Comparison of ENCODE assay signal across 32 mouse cellular contexts in the genomic region with DNA sequence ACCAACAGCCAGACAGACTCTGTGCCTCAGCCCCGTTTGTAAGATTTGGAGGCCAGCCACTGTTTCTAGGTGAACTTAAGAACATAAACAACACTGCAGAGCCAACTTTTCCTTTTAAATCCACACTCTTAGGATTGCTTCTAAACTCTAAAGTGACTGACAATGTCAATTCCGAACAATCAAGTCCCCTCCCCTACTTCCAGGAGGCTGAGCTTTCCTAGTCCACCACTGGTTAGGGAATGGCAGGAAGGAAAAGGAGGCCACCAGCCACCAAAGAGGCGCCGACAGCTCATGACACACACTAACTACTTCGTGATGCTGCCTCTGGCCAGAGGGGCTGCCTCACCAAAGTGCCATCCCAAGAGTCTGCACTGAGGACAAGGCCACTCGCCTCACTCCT. TPM values are rescaled to one million over a fixed set of nuclear protein-coding genes. Genes with fewer than 3 reads are reported as not detected.
DNase-seq lines count a peak whose midpoint lies in the region; ATAC-seq and TF ChIP-seq lines count a peak whose summit lies in the region.
"Had no signal": no experiment of that assay in that cellular context is flagged by ENCODE, and none has a peak within 500 bp of the region (broad histone marks: within the 10 kb centered on the region; RNA-seq: fewer than 3 reads in every experiment).

No protein-coding gene starts in this region.

- H3K4me2 ChIP-seq in hindbrain, postnatal 0 days (ENCODE audit: low read depth, low read length) = no peak overlapping the region
- no peak overlapping the region for H3K4me2 ChIP-seq in hindbrain, embryonic 16.5 days (ENCODE audit: low read length)
- H3K4me2 ChIP-seq in lung, postnatal 0 days (replicated peaks; ENCODE audit: low read depth, low read length) = no peak overlapping the region; the same call in 1 of the 2 replicates
- H3K4me2 ChIP-seq: embryonic facial prominence, embryonic 15.5 days; forebrain, embryonic 12.5 days; neural tube, embryonic 12.5 days had no signal

- H3K27me3 ChIP-seq in heart, embryonic 10.5 days (ENCODE audit: insufficient read depth, poor library complexity, severe bottlenecking) = no peaks in the 10 kb centered on the region
- H3K27me3 ChIP-seq in hindbrain, postnatal 0 days (ENCODE audit: insufficient read depth, low read length) = no peaks in the 10 kb centered on the region
- H3K27me3 ChIP-seq in hindbrain, embryonic 16.5 days (replicated peaks; ENCODE audit: control insufficient read depth, insufficient read depth, low read length) = no peaks in the 10 kb centered on the region
- no peaks in the 10 kb centered on the region for H3K27me3 ChIP-seq in lung, postnatal 0 days (replicated peaks; ENCODE audit: insufficient read depth, low read length)
- H3K27me3 ChIP-seq: embryonic facial prominence, embryonic 15.5 days; forebrain, embryonic 12.5 days; neural tube, embryonic 12.5 days had no signal

- no peak overlapping the region for H3K9ac ChIP-seq in hindbrain, postnatal 0 days (replicated peaks; ENCODE audit: low read length)
- no peak overlapping the region for H3K9ac ChIP-seq in hindbrain, embryonic 16.5 days (ENCODE audit: low read depth, low read length)
- H3K9ac ChIP-seq in lung, postnatal 0 days (replicated peaks; ENCODE audit: low read depth) = no peak overlapping the region
- H3K9ac ChIP-seq: embryonic facial prominence, embryonic 15.5 days; forebrain, embryonic 12.5 days; forebrain, postnatal 0 days; liver, embryonic 14.5 days; neural tube, embryonic 12.5 days had no signal

- ATAC-seq in hindbrain, postnatal 0 days = no peak
- ATAC-seq in hindbrain, embryonic 16.5 days = no peak
- peak; percentile 12 for ATAC-seq in lung, postnatal 0 days
- ATAC-seq: activated CD4-positive, CD25-positive, alpha-beta regulatory T cell, adult 4 months; forebrain, postnatal 0 days had no signal

- 52% methylated on average over 6 of the region's 6 CpGs for WGBS in heart, embryonic 10.5 days
- 82% methylated on average over 6 of the region's 6 CpGs for WGBS in hindbrain, postnatal 0 days
- WGBS in hindbrain, embryonic 16.5 days = 82% methylated on average over 6 of the region's 6 CpGs
- 62% methylated on average over 6 of the region's 6 CpGs for WGBS in lung, postnatal 0 days

- TF ChIP-seq EP300 in lung, postnatal 0 days (IDR thresholded peaks at IDR 0.05) = no peak

- no peak for TF ChIP-seq CTCF in hindbrain, postnatal 0 days (IDR thresholded peaks at IDR 0.05; ENCODE audit: low read depth)
- TF ChIP-seq CTCF in lung, postnatal 0 days (IDR thresholded peaks at IDR 0.05) = no peak

- peak; percentile 57 for DNase-seq in heart, embryonic 10.5 days (ENCODE audit: low spot score)
- DNase-seq in heart, adult 8-10 months (ENCODE audit: low spot score) = no peak
- DNase-seq in hindbrain, postnatal 0 days (ENCODE audit: low spot score) = no peak
- DNase-seq in lung, postnatal 0 days (ENCODE audit: low spot score) = peak; percentile 38
- no peak for DNase-seq in lung, postnatal 14 days
- no peak for DNase-seq in embryo, embryonic 10 days (ENCODE audit: low spot score)
- DNase-seq: adrenal gland, adult 2 months; adrenal gland, postnatal 36 days; B cell, adult 2 months; cerebellum, adult 2 months; cerebellum, postnatal 14 days; forebrain, postnatal 0 days; gastrocnemius, postnatal 14 days; kidney, adult 11 months; kidney, postnatal 25 days; liver; lung, adult 2 months; thymus, postnatal 14 days had no signal

- no peak overlapping the region for H3K27ac ChIP-seq in heart, embryonic 10.5 days
- 0 out of 2 replicates have a peak overlapping the region, but pooled peaks have one; percentile 55 for H3K27ac ChIP-seq in hindbrain, postnatal 0 days
- H3K27ac ChIP-seq in hindbrain, embryonic 16.5 days (ENCODE audit: low read depth, low read length) = no peak overlapping the region
- H3K27ac ChIP-seq in lung, postnatal 0 days (ENCODE audit: low read length) = peak overlapping the region; percentile 38; the same call in 1 of the 2 replicates
- peak overlapping the region; percentile 86 for H3K27ac ChIP-seq in brown adipose tissue, adult 24 weeks (replicated peaks; ENCODE audit: low read depth, low read length)
- H3K27ac ChIP-seq: embryonic facial prominence, embryonic 10.5 days; embryonic facial prominence, embryonic 15.5 days; forebrain, embryonic 12.5 days; liver, embryonic 14.5 days; midbrain, embryonic 10.5 days; neural tube, embryonic 12.5 days had no signal

- peaks cover 37% of the 10 kb centered on the region for H3K36me3 ChIP-seq in heart, embryonic 10.5 days
- H3K36me3 ChIP-seq in hindbrain, postnatal 0 days (ENCODE audit: insufficient read depth, low read length) = peaks cover 21% of the 10 kb centered on the region
- H3K36me3 ChIP-seq in hindbrain, embryonic 16.5 days (ENCODE audit: control insufficient read depth, insufficient read depth, low read length) = peaks cover 8% of the 10 kb centered on the region; the same call in 1 of the 2 replicates
- H3K36me3 ChIP-seq in lung, postnatal 0 days (ENCODE audit: insufficient read depth, low read length) = peaks cover 23% of the 10 kb centered on the region; the same call in 1 of the 2 replicates

- no peak overlapping the region for H3K4me3 ChIP-seq in heart, embryonic 10.5 days
- H3K4me3 ChIP-seq in hindbrain, postnatal 0 days (ENCODE audit: low read length) = no peak overlapping the region
- H3K4me3 ChIP-seq in hindbrain, embryonic 16.5 days (ENCODE audit: low read length) = no peak overlapping the region
- H3K4me3 ChIP-seq in lung, postnatal 0 days (ENCODE audit: low read depth, low read length) = no peak overlapping the region
- H3K4me3 ChIP-seq in brown adipose tissue, adult 24 weeks (ENCODE audit: insufficient read depth, low read depth, low read length) = no peak overlapping the region
- H3K4me3 ChIP-seq: embryonic facial prominence, embryonic 10.5 days; embryonic facial prominence, embryonic 15.5 days; forebrain, embryonic 12.5 days; midbrain, embryonic 10.5 days; myocyte; neural tube, embryonic 12.5 days had no signal

- H3K9me3 ChIP-seq in heart, embryonic 10.5 days = no peaks in the 10 kb centered on the region
- H3K9me3 ChIP-seq in hindbrain, postnatal 0 days (ENCODE audit: low read length) = no peaks in the 10 kb centered on the region
- H3K9me3 ChIP-seq in hindbrain, embryonic 16.5 days (ENCODE audit: control insufficient read depth, low read length) = no peaks in the 10 kb centered on the region
- H3K9me3 ChIP-seq in lung, postnatal 0 days (ENCODE audit: low read length) = no peaks in the 10 kb centered on the region
- H3K9me3 ChIP-seq: embryonic facial prominence, embryonic 10.5 days; embryonic facial prominence, embryonic 15.5 days; forebrain, embryonic 12.5 days; midbrain, embryonic 10.5 days; neural tube, embryonic 12.5 days had no signal

- H3K4me1 ChIP-seq in heart, embryonic 10.5 days = peaks cover 57% of the 10 kb centered on the region
- peaks cover 15% of the 10 kb centered on the region; the same call in 1 of the 2 replicates for H3K4me1 ChIP-seq in hindbrain, postnatal 0 days (ENCODE audit: insufficient read depth, low read length)
- peaks cover 21% of the 10 kb centered on the region for H3K4me1 ChIP-seq in hindbrain, embryonic 16.5 days (ENCODE audit: control insufficient read depth, insufficient read depth, low read depth, low read length)
- peaks cover 18% of the 10 kb centered on the region for H3K4me1 ChIP-seq in lung, postnatal 0 days (ENCODE audit: insufficient read depth, low read depth, low read length)
- H3K4me1 ChIP-seq in brown adipose tissue, adult 24 weeks (ENCODE audit: control insufficient read depth, insufficient read depth, insufficient read length, low read length) = peaks cover 64% of the 10 kb centered on the region

RNA-seq across cellular contexts. Expression of a gene that starts 10.5 kb away (rescaled TPM):
- polyA plus RNA-seq in heart, embryonic 10.5 days (2016; fragmentation: Nextera tagmentation; extraction: Ambion mirVana) = 29.4 and 31.2 TPM in 2 replicates
- total RNA-seq in heart, adult 8-10 months (2022) = 10 to 100 TPM; 34.9 to 37.7 (median 36.6) TPM
- total RNA-seq in hindbrain, postnatal 0 days (2014; rRNA removed) = 57.5 and 58.0 TPM in 2 replicates
- polyA plus RNA-seq in hindbrain, postnatal 0 days (2015; fragmentation: Nextera tagmentation; extraction: Ambion mirVana) = 18.0 and 18.2 TPM in 2 replicates
- 18.7 and 21.6 TPM in 2 replicates for polyA plus RNA-seq in hindbrain, embryonic 16.5 days (2015; fragmentation: Nextera tagmentation; extraction: Ambion mirVana)
- polyA plus RNA-seq in lung, postnatal 0 days (2015; fragmentation: Nextera tagmentation; extraction: Ambion mirVana) = 27.9 and 31.0 TPM in 2 replicates
- polyA plus RNA-seq in brown adipose tissue, adult 24 weeks (2012; ENCODE audit: insufficient read depth, insufficient read length, missing spikeins) = 18.4 and 27.2 TPM in 2 replicates

RNA-seq across cellular contexts. Expression of a gene that starts 19.7 kb away (rescaled TPM):
- not detected in 2 replicates for polyA plus RNA-seq in heart, embryonic 10.5 days (2016; fragmentation: Nextera tagmentation; extraction: Ambion mirVana)
- total RNA-seq in heart, adult 8-10 months (2022) = under 1 TPM; 0.23 to 0.46 (median 0.36) TPM
- 14.0 TPM in 2 replicates for total RNA-seq in hindbrain, postnatal 0 days (2014; rRNA removed)
- 4.3 and 4.6 TPM in 2 replicates for polyA plus RNA-seq in hindbrain, postnatal 0 days (2015; fragmentation: Nextera tagmentation; extraction: Ambion mirVana)
- polyA plus RNA-seq in hindbrain, embryonic 16.5 days (2015; fragmentation: Nextera tagmentation; extraction: Ambion mirVana) = 3.7 and 4.8 TPM in 2 replicates
- polyA plus RNA-seq in lung, postnatal 0 days (2015; fragmentation: Nextera tagmentation; extraction: Ambion mirVana) = 0.33 and 0.40 TPM in 2 replicates
- polyA plus RNA-seq in brown adipose tissue, adult 24 weeks (2012; ENCODE audit: insufficient read depth, insufficient read length, missing spikeins) = not detected in 2 replicates
- total RNA-seq: adrenal gland, adult 2 months; granulocyte monocyte progenitor cell, adult 5-6 weeks; hematopoietic stem cell, adult 5-6 weeks; megakaryocyte progenitor cell, adult 5-6 weeks had no signal
- polyA plus RNA-seq: adrenal gland, adult 2 months; limb, embryonic 11.5 days; lung, adult 2 months had no signal

Comparison
In these comparisons a context has a peak if more than half of its experiments do, and no peak if none do; other contexts are left out.
1. DNase-seq: peak in heart, embryonic 10.5 days (single experiment) and lung, postnatal 0 days (single experiment); none in heart, adult 8-10 months (single experiment), hindbrain, postnatal 0 days (single experiment), lung, postnatal 14 days (single experiment) and embryo, embryonic 10 days (single experiment).
2. H3K27ac ChIP-seq: peak in hindbrain, postnatal 0 days (single experiment), lung, postnatal 0 days (single experiment) and brown adipose tissue, adult 24 weeks (single experiment); none in heart, embryonic 10.5 days (single experiment) and hindbrain, embryonic 16.5 days (single experiment).